Mouse (Mus musculus) embryonic facial prominence, embryonic 15.5 days (tissue): Measurements from ENCODE around the gene Dpep2nb. TPM values are rescaled to one million over a fixed set of nuclear protein-coding genes. Genes with fewer than 3 reads are reported as not detected.
"Not testable (repeated sequence)": the region's sequence is repeated elsewhere in the genome, so short reads cannot be mapped to it uniquely, and the experiment has no call there.

Experiments used
- ATAC-seq: fragments of 200-750 bp; cut with Nextera tagmentation; 2 replicates; pipeline ENCODE4 v1.8.0; 2017; ENCODE audit warnings: low read depth, moderate TSS enrichment; ENCODE audit not compliant: insufficient number of reproducible peaks, low FRiP score, low TSS enrichment
- H3K27ac ChIP-seq: fragments of 300-500 bp; sonication (generic); replicated peaks from 2 replicates; pipeline ENCODE4 v1.5.1; 2015; ENCODE audit warnings: mild to moderate bottlenecking, inconsistent platforms
- H3K27me3 ChIP-seq: fragments of 300-500 bp; sonication (generic); 2 replicates; pipeline ENCODE4 v1.6.1; 2015; ENCODE audit warnings: inconsistent platforms
- H3K36me3 ChIP-seq: fragments of 300-500 bp; sonication (generic); 2 replicates; pipeline ENCODE4 v1.6.1; 2015; ENCODE audit warnings: mild to moderate bottlenecking, inconsistent platforms
- H3K4me1 ChIP-seq: fragments of 300-500 bp; sonication (generic); 2 replicates; pipeline ENCODE4 v1.6.1; 2015; ENCODE audit warnings: inconsistent platforms
- H3K4me2 ChIP-seq: fragments of 300-500 bp; sonication (generic); replicated peaks from 2 replicates; pipeline ENCODE4 v1.6.1; 2015; ENCODE audit warnings: mild to moderate bottlenecking, inconsistent platforms
- H3K4me3 ChIP-seq: fragments of 300-500 bp; sonication (generic); replicated peaks from 2 replicates; pipeline ENCODE4 v1.5.1; 2015; ENCODE audit warnings: mild to moderate bottlenecking, inconsistent platforms
- H3K9ac ChIP-seq: fragments of 300-500 bp; sonication (generic); 2 replicates; pipeline ENCODE4 v1.6.1; 2015; ENCODE audit warnings: inconsistent platforms
- H3K9me3 ChIP-seq: fragments of 300-500 bp; sonication (generic); replicated peaks from 2 replicates; pipeline ENCODE4 v1.6.1; 2016; ENCODE audit warnings: inconsistent platforms
- WGBS: fragments of 180-500 bp; shearing (Covaris S2); methylation state at CpG from one replicate; pipeline ENCODE4 v1.1.7; 2015; 5-methylcytosine and 5-hydroxymethylcytosine counted together
- polyA plus RNA-seq: library from polyadenylated mRNA; unstranded; fragments of >200 nt; fragmentation: Nextera tagmentation; extraction: Ambion mirVana; gene quantifications from 2 replicates; pipeline ENCODE4 v1.2.1, GENCODE M21; 2015

Dpep2nb gene
- polyA plus RNA-seq, 1 experiment from 2014 or later: not detected

DNA sequence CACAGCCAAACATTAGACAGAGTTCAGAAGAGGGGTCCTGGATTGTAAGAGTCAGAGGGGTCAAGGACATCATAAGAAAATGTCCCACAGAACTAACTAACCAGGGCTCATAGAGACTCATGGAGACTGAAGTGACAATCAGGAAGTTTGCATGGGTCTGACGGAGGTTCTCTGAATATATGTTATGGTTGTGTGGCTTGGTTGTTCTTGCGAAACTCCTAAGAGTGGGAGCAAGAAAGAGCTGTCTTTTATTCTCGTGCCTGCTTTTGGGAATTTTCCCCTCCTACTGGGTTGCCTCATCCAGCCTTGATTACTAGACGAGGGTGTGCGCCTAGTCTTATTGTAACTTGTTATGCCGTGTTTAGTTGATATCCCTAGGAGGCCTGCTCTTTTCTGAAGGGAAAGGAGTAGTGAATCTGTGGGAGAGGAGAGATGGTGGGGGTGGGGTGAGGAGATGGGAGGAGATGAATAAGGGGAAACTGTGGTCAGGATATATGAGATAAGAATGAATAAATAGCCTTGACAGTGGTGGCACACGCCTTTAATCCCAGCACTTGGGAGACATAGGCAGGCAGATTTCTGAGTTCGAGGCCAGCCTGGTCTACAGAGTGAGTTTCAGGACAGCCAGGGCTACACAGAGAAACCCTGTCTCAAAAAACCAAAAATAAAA lies 1.1 kb downstream of the Dpep2nb start:
- H3K27me3 ChIP-seq: no peaks in the 10 kb centered on the region
- ATAC-seq: no peak

DNA sequence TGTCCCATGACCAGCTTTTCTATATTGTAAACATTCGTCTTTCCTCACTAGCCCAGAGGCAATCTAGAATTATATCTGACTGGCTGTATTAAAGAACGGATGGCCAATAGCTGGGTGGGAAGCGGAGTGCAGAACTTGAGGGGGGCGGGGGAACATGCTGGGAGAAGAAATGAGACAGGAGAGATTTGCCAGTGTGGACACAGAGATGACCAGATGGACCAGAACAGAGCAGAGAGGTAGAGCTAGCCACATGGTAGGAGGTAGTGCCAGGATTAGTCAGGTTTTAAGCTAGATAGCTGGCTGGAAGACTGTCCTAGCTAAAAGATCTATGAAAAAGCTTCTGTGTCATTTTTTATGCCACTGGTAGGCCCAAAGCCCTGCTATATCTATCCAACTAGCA lies 3.9 kb downstream of the Dpep2nb start:
- WGBS: 72% methylated on average over 4 of the region's 4 CpGs
- Histone ChIP-seq H3K9ac (no peak overlapping the region), H3K4me1 (no peaks in the 10 kb centered on the region), H3K27me3 (no peaks in the 10 kb centered on the region), H3K36me3 (no peaks in the 10 kb centered on the region), H3K4me3 (no peak overlapping the region), H3K27ac (no peak overlapping the region), H3K4me2 (no peak overlapping the region), H3K9me3 (no peaks in the 10 kb centered on the region)
- no peak for ATAC-seq

More for the DNA sequence above, 1.1 kb downstream of the Dpep2nb start:
- peaks cover 5% of the 10 kb centered on the region for H3K36me3 ChIP-seq
- no peaks in the 10 kb centered on the region for H3K9me3 ChIP-seq
- no peak overlapping the region for H3K4me2 ChIP-seq
- no peak overlapping the region for H3K4me3 ChIP-seq
- peaks cover 2% of the 10 kb centered on the region for H3K4me1 ChIP-seq
- H3K9ac ChIP-seq: no peak overlapping the region
- H3K27ac ChIP-seq: no peak overlapping the region
- WGBS: 77% methylated on average over 8 of the region's 8 CpGs

GRCm38 (mm10) chr8:105998971-105999370 lies 6.8 kb downstream of the Dpep2nb start:
- 81% methylated on average over 2 of the region's 2 CpGs for WGBS

GRCm38 (mm10) chr8:105996359-105996758 lies 9.4 kb downstream of the Dpep2nb start:
- H3K9ac ChIP-seq: no peak overlapping the region
- no peaks in the 10 kb centered on the region for H3K27me3 ChIP-seq
- ATAC-seq: no peak
- no peaks in the 10 kb centered on the region for H3K36me3 ChIP-seq
- H3K4me1 ChIP-seq: no peaks in the 10 kb centered on the region
- no peak overlapping the region for H3K27ac ChIP-seq
- H3K9me3 ChIP-seq: no peaks in the 10 kb centered on the region
- WGBS: 76% methylated on average over 7 of the region's 7 CpGs
- H3K4me2 ChIP-seq: no peak overlapping the region
- no peak overlapping the region for H3K4me3 ChIP-seq

More at GRCm38 (mm10) chr8:105998971-105999370, 6.8 kb downstream of the Dpep2nb start:
- Histone ChIP-seq H3K9me3 (no peaks in the 10 kb centered on the region), H3K27ac (no peak overlapping the region), H3K36me3 (no peaks in the 10 kb centered on the region), H3K9ac (no peak overlapping the region), H3K4me3 (no peak overlapping the region), H3K27me3 (no peaks in the 10 kb centered on the region), H3K4me1 (no peaks in the 10 kb centered on the region), H3K4me2 (no peak overlapping the region)
- ATAC-seq: no peak

GRCm38 (mm10) chr8:105993226-105993625 lies 12.5 kb downstream of the Dpep2nb start:
- Histone ChIP-seq H3K4me2 (no peak overlapping the region), H3K27ac (no peak overlapping the region), H3K9ac (no peak overlapping the region), H3K36me3 (no peaks in the 10 kb centered on the region), H3K9me3 (no peaks in the 10 kb centered on the region), H3K4me3 (no peak overlapping the region), H3K4me1 (0 out of 2 replicates have a peak, but pooled peaks cover 4% of the 10 kb centered on the region), H3K27me3 (no peaks in the 10 kb centered on the region)
- 57% methylated on average over 4 of the region's 4 CpGs for WGBS
- no peak for ATAC-seq

DNA sequence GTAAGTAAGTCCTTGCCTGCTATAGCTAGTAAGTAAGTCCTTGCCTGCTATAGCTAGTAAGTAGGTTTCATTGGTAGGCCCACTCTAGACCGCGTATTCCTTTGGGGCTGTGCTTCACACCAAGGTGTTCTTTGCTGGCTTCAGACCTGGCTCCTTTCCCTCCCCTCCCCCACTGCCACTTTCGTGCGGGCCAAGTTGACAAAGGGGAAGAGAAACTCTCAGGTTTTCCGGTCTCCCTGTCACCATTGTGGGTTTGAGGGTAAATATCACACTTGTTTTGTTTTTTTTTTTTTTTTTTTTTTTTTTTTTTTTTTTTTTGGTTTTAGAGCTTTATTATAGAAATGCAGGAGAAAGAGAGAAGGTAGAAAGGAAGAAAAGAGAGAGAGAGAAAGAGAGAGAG lies 13.3 kb downstream of the Dpep2nb start:
- 67% methylated on average over 5 of the region's 5 CpGs for WGBS
- Histone ChIP-seq H3K4me3 (no peak overlapping the region), H3K4me2 (no peak overlapping the region), H3K4me1 (0 out of 2 replicates have a peak, but pooled peaks cover 4% of the 10 kb centered on the region), H3K36me3 (no peaks in the 10 kb centered on the region), H3K9ac (no peak overlapping the region), H3K27ac (no peak overlapping the region), H3K9me3 (no peaks in the 10 kb centered on the region), H3K27me3 (no peaks in the 10 kb centered on the region)
- ATAC-seq: no peak

DNA sequence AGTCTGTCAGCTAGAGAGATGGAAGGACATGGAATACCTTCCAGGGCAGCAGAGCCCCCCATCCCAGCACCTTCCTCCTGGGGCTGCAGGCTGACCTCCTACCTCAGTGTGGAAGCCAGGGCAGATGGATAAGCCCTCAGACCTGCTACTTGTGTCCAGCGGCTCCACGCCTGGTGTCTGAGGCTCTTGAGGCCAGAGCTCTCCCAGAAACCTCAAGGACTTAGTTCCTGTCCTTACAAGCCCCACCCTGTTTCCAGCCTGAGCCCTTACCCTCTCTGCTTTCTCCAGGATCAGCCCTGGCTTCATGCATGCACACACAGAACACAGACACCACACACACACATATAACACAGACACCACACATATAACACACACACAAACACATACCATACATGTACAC lies 14.2 kb downstream of the Dpep2nb start:
- no peak for ATAC-seq
- H3K4me3 ChIP-seq: no peak overlapping the region
- H3K4me2 ChIP-seq: no peak overlapping the region
- H3K9me3 ChIP-seq: no peaks in the 10 kb centered on the region
- H3K36me3 ChIP-seq: no peaks in the 10 kb centered on the region
- no peak overlapping the region for H3K9ac ChIP-seq
- H3K27ac ChIP-seq: no peak overlapping the region
- 86% methylated on average over 2 of the region's 2 CpGs for WGBS
- H3K27me3 ChIP-seq: no peaks in the 10 kb centered on the region
- 0 out of 2 replicates have a peak, but pooled peaks cover 4% of the 10 kb centered on the region for H3K4me1 ChIP-seq

DNA sequence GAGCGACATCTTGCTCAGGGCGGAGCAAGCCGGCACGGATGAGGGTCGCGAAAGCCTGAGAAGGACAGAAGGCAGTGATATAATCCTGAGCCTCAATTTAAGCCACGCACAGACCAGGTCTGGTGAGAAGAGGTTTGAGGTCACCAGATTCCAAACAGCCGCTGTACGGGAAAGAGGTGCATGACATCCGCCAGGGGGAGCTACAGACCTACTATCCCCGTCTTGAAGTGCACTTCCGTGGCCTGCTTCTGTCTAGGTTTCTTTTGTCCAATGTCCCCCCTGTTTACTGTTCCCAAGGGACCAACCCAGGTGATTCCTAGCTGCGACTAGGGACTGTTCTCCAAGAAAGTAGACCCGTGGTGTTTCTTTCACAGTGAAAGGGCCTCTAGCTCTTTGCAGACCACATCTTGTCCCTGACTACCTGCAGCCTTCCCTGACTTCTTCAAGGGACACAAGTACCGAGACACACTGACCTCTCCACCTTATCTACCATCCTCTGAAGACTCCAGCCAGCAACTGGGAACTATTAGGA lies 14.9 kb downstream of the Dpep2nb start, which contains the start of gene Dus2:
Dus2 (plus strand) TSS at position 482 of the 532 bp plus-strand sequence.
- no peaks in the 10 kb centered on the region for H3K36me3 ChIP-seq
- H3K4me2 ChIP-seq: peak within 1 kb of the TSS; percentile 13
- H3K27me3 ChIP-seq: no peaks in the 10 kb centered on the region
- H3K4me1 ChIP-seq: 0 out of 2 replicates have a peak, but pooled peaks cover 4% of the 10 kb centered on the region
- 8% methylated on average over 15 of the region's 15 CpGs for WGBS
- H3K27ac ChIP-seq: no peak within 1 kb of the TSS
- ATAC-seq: 0 out of 2 replicates have a peak, but pooled peaks have one; percentile 60
- no peak within 1 kb of the TSS for H3K9ac ChIP-seq
- no peak within 1 kb of the TSS for H3K4me3 ChIP-seq
- H3K9me3 ChIP-seq: no peaks in the 10 kb centered on the region

DNA sequence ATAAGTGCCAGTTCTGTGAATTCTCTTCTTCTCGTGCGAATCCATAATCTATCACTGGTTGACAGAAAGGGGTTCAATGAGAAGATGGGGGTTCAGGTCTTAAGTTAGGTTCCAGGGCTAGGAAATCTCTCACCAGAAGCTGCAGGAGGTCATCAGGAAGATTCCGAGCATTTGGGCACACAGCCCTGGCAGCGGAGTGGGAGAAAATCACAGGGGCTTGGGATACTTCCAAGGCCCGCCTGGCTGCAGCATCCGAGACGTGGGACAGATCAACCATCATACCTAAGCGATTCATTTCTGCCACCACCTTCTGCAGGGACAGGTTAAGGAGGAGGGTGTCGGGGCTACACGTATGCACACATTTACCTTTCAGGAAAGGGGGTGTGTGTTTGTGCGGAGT lies 17.2 kb downstream of the Dpep2nb start:
- Histone ChIP-seq H3K36me3 (no peaks in the 10 kb centered on the region), H3K4me2 (no peak overlapping the region), H3K27ac (no peak overlapping the region), H3K4me1 (0 out of 2 replicates have a peak, but pooled peaks cover 4% of the 10 kb centered on the region), H3K4me3 (no peak overlapping the region), H3K27me3 (no peaks in the 10 kb centered on the region), H3K9ac (no peak overlapping the region), H3K9me3 (no peaks in the 10 kb centered on the region)
- no peak for ATAC-seq
- 84% methylated on average over 11 of the region's 11 CpGs for WGBS

- 81% methylated on average over 11 of the region's 11 CpGs for WGBS
- not testable (repeated sequence) for H3K9ac ChIP-seq, ATAC-seq, H3K4me3 ChIP-seq, H3K36me3 ChIP-seq, H3K4me1 ChIP-seq, H3K27me3 ChIP-seq, H3K4me2 ChIP-seq, H3K9me3 ChIP-seq, H3K27ac ChIP-seq
These were observed 22.4 kb downstream of the Dpep2nb start for GRCm38 (mm10) chr8:105983406-105983805.

GRCm38 (mm10) chr8:105981146-105981545 lies 24.6 kb downstream of the Dpep2nb start:
- Histone ChIP-seq H3K9me3 (no peaks in the 10 kb centered on the region), H3K27ac (no peak overlapping the region), H3K4me1 (no peaks in the 10 kb centered on the region), H3K27me3 (no peaks in the 10 kb centered on the region), H3K4me2 (no peak overlapping the region), H3K4me3 (no peak overlapping the region), H3K9ac (no peak overlapping the region), H3K36me3 (no peaks in the 10 kb centered on the region)
- 100% methylated on average over 1 of the region's 1 CpGs for WGBS
- ATAC-seq: no peak

GRCm38 (mm10) chr8:105979325-105979724 lies 26.4 kb downstream of the Dpep2nb start, which contains the start of gene Dpep3:
TSS of gene Dpep3 (minus strand) at chr8:105979429.
- ATAC-seq: no peak
- Histone ChIP-seq H3K9ac (no peak within 1 kb of the TSS), H3K4me1 (no peaks in the 10 kb centered on the region), H3K4me2 (no peak within 1 kb of the TSS), H3K36me3 (no peaks in the 10 kb centered on the region), H3K4me3 (no peak within 1 kb of the TSS), H3K9me3 (no peaks in the 10 kb centered on the region), H3K27me3 (no peaks in the 10 kb centered on the region), H3K27ac (no peak within 1 kb of the TSS)
- WGBS: 87% methylated on average over 15 of the region's 15 CpGs
